Mouse (Mus musculus): ENCODE results near the gene Bcl6.

Bcl6 gene

GRCm38 (mm10) chr16:23991846-23992580 lies 3.4 kb upstream of the Bcl6 start:
- no peak for ATAC-seq (ENCODE audit: insufficient number of reproducible peaks, low FRiP score, low TSS enrichment)

GRCm38 (mm10) chr16:23991170-23991569 lies 2.5 kb upstream of the Bcl6 start:
- ATAC-seq (ENCODE audit: insufficient number of reproducible peaks, low FRiP score, low TSS enrichment), result no peak

- no peak for ATAC-seq (ENCODE audit: insufficient number of reproducible peaks, low FRiP score, low TSS enrichment)
Observed at GRCm38 (mm10) chr16:23990161-23990970, 1.7 kb upstream of the Bcl6 start.

- ATAC-seq (ENCODE audit: insufficient number of reproducible peaks, low FRiP score, low TSS enrichment), result no peak; the same call in 1 of the 2 replicates
Observed at GRCm38 (mm10) chr16:23989209-23990160, 833 bp upstream of the Bcl6 start.

GRCm38 (mm10) chr16:23988157-23988465 lies 541 bp downstream of the Bcl6 start:
- ATAC-seq (ENCODE audit: insufficient number of reproducible peaks, low FRiP score, low TSS enrichment), result no peak

GRCm38 (mm10) chr16:23987341-23988156 lies 1.1 kb downstream of the Bcl6 start:
- no peak for ATAC-seq (ENCODE audit: insufficient number of reproducible peaks, low FRiP score, low TSS enrichment)

- no peak for ATAC-seq (ENCODE audit: insufficient number of reproducible peaks, low FRiP score, low TSS enrichment)
Observed at GRCm38 (mm10) chr16:23986871-23987270, 1.8 kb downstream of the Bcl6 start.

GRCm38 (mm10) chr16:23986176-23986575 lies 2.5 kb downstream of the Bcl6 start:
- ATAC-seq (ENCODE audit: insufficient number of reproducible peaks, low FRiP score, low TSS enrichment), result no peak

- no peak for ATAC-seq (ENCODE audit: insufficient number of reproducible peaks, low FRiP score, low TSS enrichment)
Observed at GRCm38 (mm10) chr16:23985467-23985861, 3.2 kb downstream of the Bcl6 start.

- ATAC-seq (ENCODE audit: insufficient number of reproducible peaks, low FRiP score, low TSS enrichment), result no peak
Observed at GRCm38 (mm10) chr16:23984760-23985466, 3.7 kb downstream of the Bcl6 start.

GRCm38 (mm10) chr16:23984183-23984582 lies 4.5 kb downstream of the Bcl6 start:
- peak; percentile 38 for ATAC-seq (ENCODE audit: insufficient number of reproducible peaks, low FRiP score, low TSS enrichment)

- no peak for ATAC-seq (ENCODE audit: insufficient number of reproducible peaks, low FRiP score, low TSS enrichment)
Observed at GRCm38 (mm10) chr16:23982891-23983588, 5.6 kb downstream of the Bcl6 start.

- ATAC-seq (ENCODE audit: insufficient number of reproducible peaks, low FRiP score, low TSS enrichment), result peak; percentile 67
Observed at GRCm38 (mm10) chr16:23981925-23982851, 6.5 kb downstream of the Bcl6 start.

- no peak for ATAC-seq (ENCODE audit: insufficient number of reproducible peaks, low FRiP score, low TSS enrichment)
Observed at GRCm38 (mm10) chr16:23980991-23981720, 7.5 kb downstream of the Bcl6 start.

GRCm38 (mm10) chr16:23980201-23980870 lies 8.3 kb downstream of the Bcl6 start:
- ATAC-seq (ENCODE audit: insufficient number of reproducible peaks, low FRiP score, low TSS enrichment), result no peak

GRCm38 (mm10) chr16:23979446-23979845 lies 9.2 kb downstream of the Bcl6 start:
- no peak for ATAC-seq (ENCODE audit: insufficient number of reproducible peaks, low FRiP score, low TSS enrichment)
